Mouse (Mus musculus): ENCODE measurements around the gene Narfl.

DNA sequence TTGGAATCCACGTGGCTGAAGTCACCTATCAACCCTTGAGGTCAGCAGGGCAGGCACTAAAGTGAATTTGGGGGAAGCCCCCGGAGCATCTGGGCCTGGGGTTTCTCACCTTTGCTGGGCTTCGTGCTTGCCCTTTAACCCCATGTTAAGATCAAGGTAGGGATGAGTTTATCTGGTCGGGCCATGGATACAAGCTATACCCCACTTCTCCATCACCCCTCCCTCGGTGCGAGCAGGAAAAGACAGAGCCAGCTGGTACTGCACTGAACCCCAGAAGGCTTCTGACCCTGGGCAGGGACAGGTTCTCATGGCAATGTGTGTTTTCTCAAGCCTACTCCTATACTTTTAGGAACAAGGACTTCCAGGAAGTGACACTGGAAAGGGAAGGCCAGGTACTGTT, 7.8 kb downstream of the Narfl start:
- TF ChIP-seq POLR2A (IDR thresholded peaks at IDR 0.05; ENCODE audit: low read depth, low read length), result no peak
- no peak for TF ChIP-seq CTCF (conservative IDR thresholded peaks at IDR 0.05; ENCODE audit: insufficient read depth, insufficient read length, low read depth, low read length)
